Mouse (Mus musculus): ENCODE results near the gene Dnaja1.

- no peak for TF ChIP-seq POLR2A (IDR thresholded peaks at IDR 0.05; ENCODE audit: extremely low read depth, insufficient read depth, low read length)
- TF ChIP-seq CTCF (IDR thresholded peaks at IDR 0.05; ENCODE audit: extremely low read depth, insufficient read depth, low read length): no peak
Measured at GRCm38 (mm10) chr4:40697059-40697458, 24.9 kb upstream of the Dnaja1 start.

Data from cortical plate, adult 2 months (tissue).